Mouse (Mus musculus): ENCODE data around the gene Slc10a7.

- TF ChIP-seq CTCF (IDR thresholded peaks at IDR 0.05; ENCODE audit: low read depth) (no peak), EP300 (IDR thresholded peaks at IDR 0.05; ENCODE audit: low read depth) (no peak)
Measured at GRCm38 (mm10) chr8:78659617-78660187, 150.6 kb downstream of the Slc10a7 start.

Data from liver, embryonic 14.5 days (tissue).